Comparison of ENCODE assay signal across 8 mouse cellular contexts in genomic region chr2:166399140-166399830, GRCm38 (mm10).
DNase-seq lines count a peak whose midpoint lies in the region; ATAC-seq and TF ChIP-seq lines count a peak whose summit lies in the region.

No protein-coding gene starts in this region.

- no peaks in the 10 kb centered on the region for H3K36me3 ChIP-seq in C2C12 (ENCODE audit: control insufficient read depth, insufficient read depth)
- no peaks in the 10 kb centered on the region for H3K36me3 ChIP-seq in stomach, embryonic 15.5 days
- no peaks in the 10 kb centered on the region for H3K36me3 ChIP-seq in forebrain, postnatal 0 days (ENCODE audit: insufficient read depth)

- no peaks in the 10 kb centered on the region for H3K9me3 ChIP-seq in stomach, embryonic 15.5 days
- no peaks in the 10 kb centered on the region for H3K9me3 ChIP-seq in forebrain, postnatal 0 days (ENCODE audit: low read length)

- H3K79me3 ChIP-seq in C2C12 (ENCODE audit: low read depth), result no peaks in the 10 kb centered on the region

- H3ac ChIP-seq in C2C12 (ENCODE audit: control insufficient read depth, insufficient read length, low read depth), result no peak overlapping the region

- intact Hi-C loops in left cerebral cortex, postnatal 36 days (cut with DNase I), result no loop called here

- DNase-seq in Muller cell, postnatal 12 days (ENCODE audit: inconsistent ontology term), result peak; percentile 61
- DNase-seq in heart, adult 8-10 months (ENCODE audit: low spot score), result peak; percentile 33
- peak; percentile 49 for DNase-seq in kidney, postnatal 10 days
- DNase-seq in left cerebral cortex, postnatal 36 days (ENCODE audit: low spot score in 2 of 2), result no peak
- no peak for DNase-seq in forebrain, postnatal 0 days
- DNase-seq in layer of hippocampus, adult 8-10 months (ENCODE audit: low spot score in 2 of 2), result no peak

- 0 out of 2 replicates have a peak, but pooled peaks have one; percentile 11 for ATAC-seq in stomach, embryonic 15.5 days (ENCODE audit: insufficient read depth, low FRiP score, low read depth)
- no peak for ATAC-seq in forebrain, postnatal 0 days

- peak overlapping the region; percentile 74 for H3K27ac ChIP-seq in stomach, embryonic 15.5 days
- no peak overlapping the region for H3K27ac ChIP-seq in forebrain, postnatal 0 days (ENCODE audit: low read depth, low read length)

- no peak overlapping the region for H3K4me3 ChIP-seq in C2C12 (ENCODE audit: insufficient read depth, poor library complexity, severe bottlenecking)
- H3K4me3 ChIP-seq in stomach, embryonic 15.5 days (replicated peaks), result no peak overlapping the region
- H3K4me3 ChIP-seq in forebrain, postnatal 0 days (ENCODE audit: low read depth, low read length), result no peak overlapping the region

- no peaks in the 10 kb centered on the region for H3K79me2 ChIP-seq in C2C12 (ENCODE audit: control insufficient read depth, insufficient read depth)

- no peak for TF ChIP-seq CTCF in C2C12 (IDR thresholded peaks at IDR 0.05; ENCODE audit: control insufficient read depth, insufficient read depth, insufficient read length)
- no peak for TF ChIP-seq CTCF in forebrain, postnatal 0 days (IDR thresholded peaks at IDR 0.05; ENCODE audit: low read depth)

- H3K27me3 ChIP-seq in C2C12 (ENCODE audit: control insufficient read depth, insufficient read depth, insufficient read length), result no peaks in the 10 kb centered on the region
- H3K27me3 ChIP-seq in stomach, embryonic 15.5 days (replicated peaks), result no peaks in the 10 kb centered on the region
- H3K27me3 ChIP-seq in forebrain, postnatal 0 days (ENCODE audit: insufficient read depth, low read length), result 0 out of 2 replicates have a peak, but pooled peaks cover 5% of the 10 kb centered on the region

- no peak overlapping the region for H3K9ac ChIP-seq in stomach, embryonic 15.5 days
- no peak overlapping the region for H3K9ac ChIP-seq in forebrain, postnatal 0 days

- 19% methylated on average over 6 of the region's 6 CpGs for WGBS in stomach, embryonic 15.5 days
- 42% methylated on average over 6 of the region's 6 CpGs for WGBS in forebrain, postnatal 0 days

- H3K4me1 ChIP-seq in stomach, embryonic 15.5 days, result peaks cover 30% of the 10 kb centered on the region
- H3K4me1 ChIP-seq in forebrain, postnatal 0 days (ENCODE audit: insufficient read depth), result no peaks in the 10 kb centered on the region

- H3K4me2 ChIP-seq in stomach, embryonic 15.5 days, result no peak overlapping the region
- no peak overlapping the region for H3K4me2 ChIP-seq in forebrain, postnatal 0 days (ENCODE audit: low read depth)

TF ChIP-seq in C2C12, 6 proteins besides CTCF, POLR2A, EP300 and RAD21:
- TF ChIP-seq CEBPB (IDR thresholded peaks at IDR 0.05; ENCODE audit: low read depth), result no peak
- no peak for TF ChIP-seq USF1 (IDR thresholded peaks at IDR 0.05; ENCODE audit: low read depth)
- peak; percentile 24 for TF ChIP-seq MAX (IDR thresholded peaks at IDR 0.05)
TF ChIP-seq in C2C12: peak in this region for 1.

Comparison
In these comparisons a context has a peak if more than half of its experiments do, and no peak if none do; other contexts are left out.
1. DNase-seq: peak in Muller cell, postnatal 12 days (single experiment), heart, adult 8-10 months (single experiment) and kidney, postnatal 10 days (single experiment); none in left cerebral cortex, postnatal 36 days (0 of 2), forebrain, postnatal 0 days (single experiment) and layer of hippocampus, adult 8-10 months (0 of 2).